Mouse (Mus musculus): ENCODE results near the gene Aebp1.

DNA sequence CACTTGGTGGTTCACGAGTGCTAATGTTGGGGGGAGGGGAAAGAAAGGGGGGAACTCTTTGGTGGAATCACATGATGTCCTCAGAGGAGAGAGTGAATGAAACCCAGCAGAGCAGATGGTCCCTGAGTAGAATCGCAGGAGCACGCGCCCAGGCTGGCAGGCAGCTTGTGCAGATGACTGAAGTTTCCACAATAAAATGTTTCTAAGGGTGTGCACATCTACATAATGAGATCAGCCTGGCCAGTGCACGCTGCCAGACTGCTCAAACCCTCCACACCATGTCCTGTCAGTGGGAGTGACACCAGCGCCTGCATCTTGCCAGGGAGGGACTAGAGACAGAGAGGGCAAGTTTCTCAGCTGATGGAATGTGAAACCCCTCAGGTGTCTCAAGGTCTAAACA, 13.0 kb upstream of the Aebp1 start:
- TF ChIP-seq CTCF (IDR thresholded peaks at IDR 0.05; ENCODE audit: borderline replicate concordance, control insufficient read depth, extremely low read depth, insufficient read depth, low read length, poor library complexity), result no peak
- no peak for TF ChIP-seq POLR2A (IDR thresholded peaks at IDR 0.05; ENCODE audit: control insufficient read depth, extremely low read depth, insufficient read depth, low read length, poor library complexity)
